Mouse (Mus musculus): ENCODE data around the gene Aldh1a2. TPM values are rescaled to one million over a fixed set of nuclear protein-coding genes. Genes with fewer than 3 reads are reported as not detected.

Gene Aldh1a2
- total and polyA plus RNA-seq, 3 experiments, result not detected

DNA sequence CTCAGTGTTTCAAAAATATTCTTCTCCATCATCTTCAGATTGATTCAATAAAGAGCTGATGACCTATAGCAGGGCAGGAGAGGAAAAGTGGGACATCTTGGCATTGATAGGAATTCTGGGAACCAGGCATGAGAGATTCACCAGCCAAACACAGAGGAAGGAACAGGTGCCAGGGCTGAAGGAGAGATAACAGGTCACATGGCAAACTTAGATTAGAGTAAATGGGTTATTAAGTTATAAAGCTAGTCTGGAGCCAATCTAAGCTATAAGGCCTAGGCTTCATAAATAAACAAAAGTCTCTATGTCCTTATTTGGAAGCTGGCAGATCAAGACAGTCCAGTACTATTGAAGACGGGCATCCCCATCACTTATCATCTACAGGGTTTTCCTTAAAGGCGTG lies 29.8 kb upstream of the Aldh1a2 start:
- TF ChIP-seq GATA2 (IDR thresholded peaks at IDR 0.05; ENCODE audit: borderline replicate concordance, low read depth, low read length) (no peak), TAL1 (conservative IDR thresholded peaks at IDR 0.05; ENCODE audit: low read depth, low read length) (peak; percentile 57)
- H3K4me3 ChIP-seq (ENCODE audit: low read depth, low read length), result no peak overlapping the region
- ATAC-seq (ENCODE audit: extremely low read depth, insufficient number of reproducible peaks, low FRiP score, poor library complexity, severe bottlenecking), result 0 out of 2 replicates have a peak, but pooled peaks have one; percentile 19
- no peaks in the 10 kb centered on the region for H3K27me3 ChIP-seq (ENCODE audit: insufficient read depth, low read length)
- H3K36me3 ChIP-seq (replicated peaks), result no peaks in the 10 kb centered on the region
- no peaks in the 10 kb centered on the region for H3K9me3 ChIP-seq (replicated peaks)
- H3K4me1 ChIP-seq (ENCODE audit: insufficient read depth, low read depth, low read length), result peaks cover 39% of the 10 kb centered on the region
- no peak for DNase-seq (ENCODE audit: low spot score)

DNA sequence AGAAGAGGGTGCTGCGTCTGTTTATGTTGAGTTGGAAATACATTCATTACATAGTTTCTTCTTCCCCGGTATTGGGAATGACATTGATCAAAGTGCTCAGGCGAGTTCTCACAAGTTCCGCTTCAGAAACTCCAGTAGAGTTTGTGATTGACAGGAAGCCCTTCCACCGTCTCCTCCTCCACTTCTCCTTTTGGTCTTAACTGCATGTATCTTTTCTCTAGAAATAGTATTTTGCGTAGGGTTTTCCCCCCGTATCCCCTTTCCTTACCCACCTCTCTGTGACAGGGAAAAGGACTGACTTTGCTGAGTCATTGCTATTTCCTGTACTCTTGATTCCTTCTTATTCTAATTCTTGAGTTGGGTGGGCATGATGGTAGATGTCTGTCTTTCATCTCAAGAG lies 28.2 kb upstream of the Aldh1a2 start:
- H3K4me1 ChIP-seq (ENCODE audit: insufficient read depth, low read depth, low read length), result peaks cover 33% of the 10 kb centered on the region
- DNase-seq (ENCODE audit: low spot score) (no peak), ATAC-seq (ENCODE audit: extremely low read depth, insufficient number of reproducible peaks, low FRiP score, poor library complexity, severe bottlenecking) (no peak)
- TF ChIP-seq TAL1 (conservative IDR thresholded peaks at IDR 0.05; ENCODE audit: low read depth, low read length) (no peak), GATA1 (IDR thresholded peaks at IDR 0.05; ENCODE audit: borderline replicate concordance, low read length) (no peak), CTCF (IDR thresholded peaks at IDR 0.05; ENCODE audit: low read depth, low read length) (no peak), POLR2AphosphoS5 (IDR thresholded peaks at IDR 0.05; ENCODE audit: insufficient replicate concordance, low read depth, low read length) (no peak), GATA2 (IDR thresholded peaks at IDR 0.05; ENCODE audit: borderline replicate concordance, low read depth, low read length) (no peak)
- no peak overlapping the region for H3K4me3 ChIP-seq (ENCODE audit: low read depth, low read length)
- no peaks in the 10 kb centered on the region for H3K27me3 ChIP-seq (ENCODE audit: insufficient read depth, low read length)
- H3K9me3 ChIP-seq (replicated peaks), result no peaks in the 10 kb centered on the region
- no peaks in the 10 kb centered on the region for H3K36me3 ChIP-seq (replicated peaks)

DNA sequence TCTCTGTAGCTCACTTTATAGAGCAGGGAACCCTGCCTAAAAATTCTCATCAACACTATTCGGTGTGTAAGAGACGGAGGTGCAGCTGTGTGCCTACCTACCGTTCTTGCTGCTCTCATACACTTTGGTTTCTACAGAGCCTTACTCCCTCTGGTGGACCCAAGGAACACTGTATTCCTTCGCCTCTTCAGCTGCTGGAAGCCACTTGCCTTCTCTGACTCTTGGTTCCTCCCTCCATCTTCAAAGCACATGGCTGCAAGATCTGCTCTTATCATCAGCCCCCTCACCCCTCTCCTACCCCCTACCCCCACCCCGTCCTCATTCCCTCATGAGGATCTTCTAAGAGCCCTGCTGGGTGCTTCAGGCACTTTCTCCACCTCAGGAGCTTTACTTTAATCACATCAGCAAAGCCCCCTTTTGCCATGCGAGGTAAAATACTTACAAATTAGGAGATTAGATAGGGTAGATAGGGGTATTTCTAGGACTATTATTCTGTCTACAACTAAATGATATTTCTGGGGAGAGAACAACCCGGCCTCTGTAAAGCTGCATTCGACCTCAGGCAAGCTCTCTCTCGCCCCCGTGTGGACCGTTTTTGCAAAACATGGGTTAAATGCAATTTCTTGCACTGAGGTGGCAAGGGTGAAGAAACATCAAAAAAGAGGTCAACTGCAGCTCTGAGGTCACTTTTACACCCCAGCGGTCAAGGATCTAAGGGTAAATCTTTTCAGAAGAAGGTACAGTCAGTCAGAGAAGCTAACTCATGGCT lies 26.8 kb upstream of the Aldh1a2 start:
- Histone ChIP-seq H3K9me3 (replicated peaks) (no peaks in the 10 kb centered on the region), H3K4me3 (ENCODE audit: low read depth, low read length) (no peak overlapping the region), H3K27me3 (ENCODE audit: insufficient read depth, low read length) (no peaks in the 10 kb centered on the region), H3K36me3 (replicated peaks) (no peaks in the 10 kb centered on the region), H3K4me1 (ENCODE audit: insufficient read depth, low read depth, low read length) (peaks cover 30% of the 10 kb centered on the region)
- TF ChIP-seq POLR2AphosphoS5 (IDR thresholded peaks at IDR 0.05; ENCODE audit: insufficient replicate concordance, low read depth, low read length), result no peak
- TF ChIP-seq TAL1 (conservative IDR thresholded peaks at IDR 0.05; ENCODE audit: low read depth, low read length), result no peak
- TF ChIP-seq CTCF (IDR thresholded peaks at IDR 0.05; ENCODE audit: low read depth, low read length), result peak; percentile 58
- no peak for TF ChIP-seq GATA1 (IDR thresholded peaks at IDR 0.05; ENCODE audit: borderline replicate concordance, low read length)
- no peak for TF ChIP-seq GATA2 (IDR thresholded peaks at IDR 0.05; ENCODE audit: borderline replicate concordance, low read depth, low read length)
- peak; percentile 57 for ATAC-seq (ENCODE audit: extremely low read depth, insufficient number of reproducible peaks, low FRiP score, poor library complexity, severe bottlenecking)
- DNase-seq (ENCODE audit: low spot score), result peak; percentile 30

DNA sequence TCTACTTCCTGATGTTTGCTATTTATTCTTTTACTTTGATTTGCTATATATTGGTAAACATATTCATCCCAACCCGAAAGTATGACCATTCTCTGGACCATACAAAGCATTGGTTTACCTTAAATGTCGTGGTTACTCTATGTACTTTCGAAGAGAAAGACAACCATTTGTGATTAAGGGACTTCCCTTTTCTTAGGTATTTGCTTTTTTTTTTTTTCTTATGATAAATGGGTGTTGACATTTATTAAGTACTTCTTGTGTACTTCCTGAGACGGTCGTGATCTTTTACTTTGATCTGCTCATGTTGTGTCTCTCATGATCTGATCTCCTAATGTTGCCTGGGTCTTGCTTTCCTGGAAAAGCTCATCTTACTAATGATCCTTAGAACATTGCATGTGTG lies 16.8 kb upstream of the Aldh1a2 start:
- Histone ChIP-seq H3K4me1 (ENCODE audit: insufficient read depth, low read depth, low read length) (no peaks in the 10 kb centered on the region), H3K4me3 (ENCODE audit: low read depth, low read length) (no peak overlapping the region), H3K27me3 (ENCODE audit: insufficient read depth, low read length) (peaks cover 6% of the 10 kb centered on the region; the same call in 1 of the 2 replicates), H3K36me3 (replicated peaks) (no peaks in the 10 kb centered on the region), H3K9me3 (replicated peaks) (no peaks in the 10 kb centered on the region)
- ATAC-seq (ENCODE audit: extremely low read depth, insufficient number of reproducible peaks, low FRiP score, poor library complexity, severe bottlenecking) (no peak), DNase-seq (ENCODE audit: low spot score) (no peak)
- TF ChIP-seq CTCF (IDR thresholded peaks at IDR 0.05; ENCODE audit: low read depth, low read length), result no peak
- no peak for TF ChIP-seq GATA1 (IDR thresholded peaks at IDR 0.05; ENCODE audit: borderline replicate concordance, low read length)
- no peak for TF ChIP-seq POLR2AphosphoS5 (IDR thresholded peaks at IDR 0.05; ENCODE audit: insufficient replicate concordance, low read depth, low read length)
- no peak for TF ChIP-seq GATA2 (IDR thresholded peaks at IDR 0.05; ENCODE audit: borderline replicate concordance, low read depth, low read length)
- no peak for TF ChIP-seq TAL1 (conservative IDR thresholded peaks at IDR 0.05; ENCODE audit: low read depth, low read length)

DNA sequence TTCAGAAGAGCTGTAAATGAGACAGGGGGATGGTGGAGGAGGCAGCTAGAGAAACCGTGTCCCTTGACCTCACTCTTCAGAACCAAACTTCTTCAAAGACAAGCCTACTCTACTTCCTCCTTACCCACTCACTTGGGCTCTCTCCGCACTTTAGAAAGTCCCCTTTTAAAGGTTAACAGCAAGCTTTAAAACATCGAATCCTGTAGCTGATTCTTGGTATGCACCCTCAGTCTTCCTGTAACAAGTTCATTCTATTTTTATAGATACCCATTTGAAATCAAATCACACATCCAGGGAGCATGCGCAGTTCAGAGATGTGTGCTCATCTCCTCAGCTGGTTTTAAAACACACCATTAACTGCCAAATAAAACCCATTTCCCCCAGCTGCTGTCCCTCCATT lies 13.3 kb upstream of the Aldh1a2 start:
- ATAC-seq (ENCODE audit: extremely low read depth, insufficient number of reproducible peaks, low FRiP score, poor library complexity, severe bottlenecking) (no peak), DNase-seq (ENCODE audit: low spot score) (no peak)
- H3K36me3 ChIP-seq (replicated peaks), result no peaks in the 10 kb centered on the region
- no peak for TF ChIP-seq CTCF (IDR thresholded peaks at IDR 0.05; ENCODE audit: low read depth, low read length)
- no peak for TF ChIP-seq TAL1 (conservative IDR thresholded peaks at IDR 0.05; ENCODE audit: low read depth, low read length)
- TF ChIP-seq GATA2 (IDR thresholded peaks at IDR 0.05; ENCODE audit: borderline replicate concordance, low read depth, low read length), result no peak
- TF ChIP-seq GATA1 (IDR thresholded peaks at IDR 0.05; ENCODE audit: borderline replicate concordance, low read length), result no peak
- no peak for TF ChIP-seq POLR2AphosphoS5 (IDR thresholded peaks at IDR 0.05; ENCODE audit: insufficient replicate concordance, low read depth, low read length)
- H3K4me1 ChIP-seq (ENCODE audit: insufficient read depth, low read depth, low read length), result no peaks in the 10 kb centered on the region
- H3K4me3 ChIP-seq (ENCODE audit: low read depth, low read length), result no peak overlapping the region
- no peaks in the 10 kb centered on the region for H3K9me3 ChIP-seq (replicated peaks)
- H3K27me3 ChIP-seq (ENCODE audit: insufficient read depth, low read length), result peaks cover 6% of the 10 kb centered on the region; the same call in 1 of the 2 replicates

DNA sequence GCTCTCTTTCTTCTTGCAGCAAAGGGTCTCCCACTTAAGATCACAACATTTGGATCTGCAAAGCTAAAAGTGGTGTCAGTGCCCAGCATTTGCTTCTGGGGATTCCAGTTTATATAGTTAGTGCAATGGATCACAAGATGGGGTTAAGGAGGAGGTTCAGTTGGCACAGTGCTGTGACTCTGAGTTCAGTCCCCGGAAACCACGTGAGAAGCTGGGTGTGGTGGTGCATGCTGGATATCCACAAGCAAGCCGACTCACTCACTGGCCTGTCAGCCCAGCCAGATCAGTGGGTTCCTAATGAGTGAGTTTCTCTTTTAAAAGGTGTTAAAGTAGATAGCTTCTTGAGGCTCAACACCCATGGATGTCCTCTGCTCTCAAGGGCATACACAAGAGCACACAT lies 6.3 kb upstream of the Aldh1a2 start:
- TF ChIP-seq POLR2AphosphoS5 (IDR thresholded peaks at IDR 0.05; ENCODE audit: insufficient replicate concordance, low read depth, low read length), result no peak
- TF ChIP-seq GATA2 (IDR thresholded peaks at IDR 0.05; ENCODE audit: borderline replicate concordance, low read depth, low read length), result no peak
- TF ChIP-seq TAL1 (conservative IDR thresholded peaks at IDR 0.05; ENCODE audit: low read depth, low read length), result no peak
- no peak for TF ChIP-seq CTCF (IDR thresholded peaks at IDR 0.05; ENCODE audit: low read depth, low read length)
- no peak for TF ChIP-seq GATA1 (IDR thresholded peaks at IDR 0.05; ENCODE audit: borderline replicate concordance, low read length)
- no peak for DNase-seq (ENCODE audit: low spot score)
- H3K4me3 ChIP-seq (ENCODE audit: low read depth, low read length), result no peak overlapping the region
- H3K36me3 ChIP-seq (replicated peaks), result no peaks in the 10 kb centered on the region
- no peaks in the 10 kb centered on the region for H3K4me1 ChIP-seq (ENCODE audit: insufficient read depth, low read depth, low read length)
- ATAC-seq (ENCODE audit: extremely low read depth, insufficient number of reproducible peaks, low FRiP score, poor library complexity, severe bottlenecking), result no peak
- no peaks in the 10 kb centered on the region for H3K9me3 ChIP-seq (replicated peaks)
- H3K27me3 ChIP-seq (ENCODE audit: insufficient read depth, low read length), result peaks cover 3% of the 10 kb centered on the region; the same call in 1 of the 2 replicates

Measured in G1E (cell line).